Mouse (Mus musculus): ENCODE measurements around the gene Zdhhc14. TPM values are rescaled to one million over a fixed set of nuclear protein-coding genes. Genes with fewer than 3 reads are reported as not detected.

Gene Zdhhc14
- polyA plus RNA-seq, 1 experiment, result 6.7 TPM

DNA sequence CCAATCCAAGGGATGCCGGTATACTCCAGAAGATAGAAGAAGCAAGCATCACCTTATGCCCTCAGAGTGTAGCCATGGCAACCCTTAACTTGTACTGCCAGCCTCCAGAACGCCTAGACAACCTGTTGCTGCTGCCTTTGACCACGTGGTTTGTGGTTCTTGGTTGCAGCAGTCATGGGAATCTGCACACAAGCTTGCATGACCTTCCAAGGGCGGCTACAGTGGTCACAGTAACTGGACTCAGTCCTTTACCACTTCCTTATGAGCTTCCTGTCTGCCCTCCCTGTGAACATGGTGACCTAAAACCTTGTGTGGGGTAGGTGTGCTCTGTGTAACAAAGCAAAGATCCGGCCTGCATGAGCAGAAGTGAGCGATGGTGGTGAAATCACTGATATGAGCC, 109.6 kb downstream of the Zdhhc14 start:
- no peak for TF ChIP-seq GATA1 (IDR thresholded peaks at IDR 0.05; ENCODE audit: low read length)

DNA sequence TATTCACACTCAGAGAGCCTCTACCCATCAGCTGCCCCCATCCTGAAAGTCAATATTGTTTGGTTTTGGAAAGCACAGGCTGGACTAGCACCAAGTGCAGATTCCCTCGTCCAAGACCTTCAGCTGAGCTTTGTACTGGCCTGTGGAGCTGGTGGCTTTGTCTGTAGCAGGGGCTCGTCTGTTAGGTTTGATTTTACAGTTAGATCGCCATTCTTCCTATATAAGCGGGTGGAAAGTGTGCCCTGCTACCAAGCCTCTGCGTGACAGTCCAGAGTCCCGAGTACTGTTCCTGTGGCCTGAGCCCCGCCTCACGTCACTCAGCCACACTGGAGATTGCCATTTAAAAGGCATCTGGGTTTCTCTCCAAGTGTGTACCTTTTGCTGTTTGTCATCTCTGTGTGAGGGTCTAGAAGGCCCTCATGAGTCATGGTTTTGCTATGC, 113.8 kb downstream of the Zdhhc14 start:
- no peak for TF ChIP-seq GATA1 (IDR thresholded peaks at IDR 0.05; ENCODE audit: low read length)

DNA sequence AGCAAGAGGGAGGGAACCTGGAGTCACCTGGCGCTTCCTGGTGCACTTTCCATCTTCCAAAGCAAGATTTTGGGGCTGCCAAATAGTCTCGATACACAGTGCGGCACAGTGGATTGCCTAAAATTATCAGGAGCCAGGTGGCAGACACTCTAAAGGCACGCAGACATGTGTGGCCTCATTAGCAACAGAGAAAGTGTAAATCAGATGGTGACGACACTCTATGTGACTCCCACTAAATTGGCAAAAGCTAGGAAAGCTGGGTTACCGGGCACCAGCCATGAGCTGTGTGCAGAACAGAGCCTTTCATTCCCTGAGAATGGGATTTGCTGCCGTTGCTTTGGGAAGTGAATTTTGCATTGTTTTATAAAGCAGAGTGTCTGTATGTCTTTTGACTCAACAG, 115.0 kb downstream of the Zdhhc14 start:
- TF ChIP-seq GATA1 (IDR thresholded peaks at IDR 0.05; ENCODE audit: low read length), result no peak

DNA sequence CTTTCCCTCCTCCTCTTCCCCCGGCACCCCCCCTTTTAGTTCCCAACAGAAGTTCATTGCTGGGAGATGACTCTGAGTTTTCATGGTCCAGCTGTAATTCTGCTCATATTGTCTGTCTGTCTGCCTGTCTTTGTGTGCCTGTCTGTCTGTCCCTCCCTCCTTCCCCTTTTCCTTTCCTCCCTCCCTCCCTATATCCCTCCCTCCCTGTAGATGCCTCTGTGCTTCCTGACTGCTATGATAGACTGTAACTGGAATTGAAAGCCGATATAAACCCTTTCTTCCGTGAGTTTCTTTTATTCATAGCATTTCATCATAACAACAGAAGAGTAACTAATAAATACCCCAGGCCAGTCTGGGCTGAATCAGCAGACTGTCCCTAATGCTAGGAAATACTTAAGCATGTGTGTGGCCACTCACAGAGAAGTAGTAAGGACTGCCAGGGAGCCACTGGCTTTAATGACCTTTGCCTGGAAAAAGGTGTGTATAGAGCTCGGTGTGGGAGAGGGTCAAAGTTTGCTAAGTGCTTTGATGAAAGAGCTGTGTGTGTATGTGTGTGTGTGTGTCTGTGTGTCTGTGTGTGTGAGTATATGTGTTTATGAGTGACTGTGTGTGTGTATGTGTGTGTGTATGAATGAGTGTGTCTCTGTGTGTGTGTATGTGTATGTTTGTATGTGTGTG, 117.7 kb downstream of the Zdhhc14 start:
- no peak for TF ChIP-seq GATA1 (IDR thresholded peaks at IDR 0.05; ENCODE audit: low read length)

DNA sequence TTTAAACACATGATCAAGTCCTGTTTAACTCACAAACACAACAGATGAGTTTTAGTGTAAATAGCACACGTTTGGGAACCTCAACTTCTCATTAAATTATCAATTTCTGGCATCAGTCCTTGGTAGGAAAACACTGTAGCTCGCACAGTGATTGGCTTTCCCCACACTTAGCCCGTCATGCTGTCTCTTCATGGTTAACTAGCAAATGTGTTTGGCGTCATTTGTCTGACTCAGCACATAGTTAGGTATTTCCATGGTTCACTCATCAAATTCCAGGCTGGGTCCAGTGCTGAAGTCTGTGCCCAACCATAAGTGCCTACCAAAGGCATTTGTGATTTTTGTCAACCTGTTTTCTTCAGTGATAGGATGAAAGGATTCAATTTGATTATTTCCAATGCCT, 119.9 kb downstream of the Zdhhc14 start:
- no peak for TF ChIP-seq GATA1 (IDR thresholded peaks at IDR 0.05; ENCODE audit: low read length)

DNA sequence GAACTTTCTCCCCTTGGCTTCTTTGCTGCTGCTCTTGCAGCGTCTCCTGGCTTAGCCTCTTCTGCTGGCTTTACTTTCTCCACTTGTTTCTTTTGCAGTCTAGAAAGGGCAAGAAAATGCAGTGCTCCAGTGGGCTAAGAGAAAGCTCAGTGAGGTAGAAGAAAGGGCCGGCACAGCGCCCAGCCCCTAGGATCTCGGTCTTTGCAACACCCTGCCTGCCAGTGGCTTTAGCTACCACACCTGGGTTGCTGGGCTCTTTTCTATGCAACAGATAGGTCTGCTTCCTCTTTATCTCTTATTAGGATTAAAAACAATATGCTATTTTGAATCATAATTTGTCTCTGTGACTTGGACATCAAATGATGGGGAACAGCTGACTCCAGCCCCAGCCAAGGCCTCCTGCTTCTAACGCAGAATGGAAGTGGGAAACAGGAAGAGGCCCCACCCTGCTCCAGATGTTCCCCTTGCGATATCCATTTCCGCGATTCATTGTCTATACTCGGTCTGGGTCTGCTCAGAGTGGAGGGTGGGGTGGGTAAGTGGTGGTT, 122.5 kb downstream of the Zdhhc14 start:
- no peak for TF ChIP-seq GATA1 (IDR thresholded peaks at IDR 0.05; ENCODE audit: low read length)

DNA sequence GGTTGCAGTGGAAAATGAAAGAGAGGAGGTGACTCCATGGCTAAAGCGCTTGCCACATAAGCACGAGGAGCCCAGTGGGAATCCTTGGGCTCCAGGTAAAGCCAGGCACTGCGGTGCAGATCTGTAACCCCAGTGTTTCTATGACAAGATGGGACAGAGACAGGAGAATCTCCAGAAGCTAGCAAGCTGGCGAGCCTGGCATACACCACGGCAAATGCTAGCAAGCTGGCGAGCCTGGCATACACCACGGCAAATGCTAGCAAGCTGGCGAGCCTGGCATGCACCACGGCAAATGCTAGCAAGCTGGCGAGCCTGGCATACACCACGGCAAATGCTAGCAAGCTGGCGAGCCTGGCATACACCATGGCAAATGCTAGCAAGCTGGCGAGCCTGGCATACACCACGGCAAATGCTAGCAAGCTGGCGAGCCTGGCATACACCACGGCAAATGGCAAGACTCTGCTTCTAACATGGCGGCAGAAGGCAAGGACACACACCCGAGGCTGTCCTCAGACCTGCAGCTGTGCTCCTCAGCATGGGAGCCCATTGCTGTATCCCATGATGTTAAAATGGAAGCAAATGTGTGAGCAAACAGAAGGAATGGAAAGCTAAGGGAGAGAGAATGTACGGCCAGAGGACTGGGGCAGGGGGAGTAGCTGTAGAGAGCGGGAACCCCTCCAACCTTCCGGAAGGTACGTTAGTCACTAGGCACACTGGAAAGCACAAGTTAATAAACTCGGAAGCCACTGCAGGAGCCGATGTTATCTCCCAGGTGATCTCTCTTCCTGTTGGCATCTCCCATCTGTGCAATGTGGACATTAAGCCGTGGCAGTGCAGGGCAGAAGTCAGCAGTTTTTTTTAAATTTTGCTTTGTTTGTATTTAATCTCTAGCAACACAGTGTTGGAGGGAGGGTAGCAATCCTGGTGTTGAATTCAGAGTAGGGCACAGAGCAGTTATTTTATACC, 129.6 kb downstream of the Zdhhc14 start:
- no peak for TF ChIP-seq GATA1 (IDR thresholded peaks at IDR 0.05; ENCODE audit: low read length)

DNA sequence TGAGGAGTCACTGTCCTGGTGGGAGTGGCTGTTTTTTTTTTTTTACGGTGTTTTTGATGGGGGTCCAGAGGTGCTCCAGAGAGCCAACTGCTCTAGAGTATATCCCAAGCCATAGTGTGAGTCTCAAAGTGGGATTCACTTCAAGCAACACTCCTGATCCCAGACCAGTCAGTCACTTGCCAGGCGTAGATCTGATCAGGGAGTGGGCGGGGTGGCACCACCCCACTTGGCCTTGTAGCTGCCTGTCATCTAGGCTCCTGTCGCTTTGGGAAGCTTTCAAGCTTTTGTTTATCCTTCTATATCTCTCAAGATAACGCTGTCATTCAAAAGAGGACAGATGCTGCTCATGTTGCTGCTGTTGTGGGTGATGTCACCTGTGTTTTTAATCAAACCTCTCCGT, 130.4 kb downstream of the Zdhhc14 start:
- no peak for TF ChIP-seq GATA1 (IDR thresholded peaks at IDR 0.05; ENCODE audit: low read length)

DNA sequence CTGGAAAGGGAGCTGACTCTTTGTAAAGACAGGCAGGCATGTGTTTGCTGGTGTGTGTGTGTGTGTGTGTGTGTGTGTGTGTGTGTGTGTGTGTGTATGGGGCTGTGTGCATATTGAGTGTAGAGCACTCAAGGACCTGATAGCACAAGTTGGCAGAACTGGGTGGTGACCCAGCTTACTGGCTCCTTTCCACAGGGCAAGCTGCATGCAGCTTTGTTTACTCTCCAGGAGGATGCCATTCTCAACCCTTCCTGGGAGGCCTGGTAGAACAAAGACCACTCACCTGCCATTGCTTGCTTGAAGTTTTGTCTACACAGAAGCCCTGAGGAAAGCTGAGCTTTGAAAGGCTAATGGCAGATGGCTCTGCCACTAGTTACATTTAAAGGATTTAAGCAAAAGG, 130.8 kb downstream of the Zdhhc14 start:
- TF ChIP-seq GATA1 (IDR thresholded peaks at IDR 0.05; ENCODE audit: low read length), result no peak

DNA sequence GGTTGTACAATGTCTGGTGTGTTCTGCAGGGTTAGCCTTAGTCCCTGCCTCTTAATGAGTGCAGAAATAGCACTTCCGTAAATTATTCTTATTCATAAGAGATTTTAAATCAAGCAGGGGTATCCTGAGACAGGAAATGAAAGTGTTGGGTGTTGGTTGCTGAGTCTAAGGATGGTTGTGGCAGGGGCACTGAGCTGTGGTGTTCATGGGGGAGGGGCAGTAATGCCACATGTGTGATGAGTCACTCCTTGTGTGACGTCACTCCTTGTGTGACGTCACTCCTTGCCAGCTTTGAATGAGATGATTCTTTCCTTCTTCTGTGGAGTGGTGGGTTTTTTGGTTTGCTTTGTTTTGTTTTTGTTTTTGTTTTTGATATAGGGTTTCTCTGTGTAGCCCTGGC, 134.0 kb downstream of the Zdhhc14 start:
- no peak for TF ChIP-seq GATA1 (IDR thresholded peaks at IDR 0.05; ENCODE audit: low read length)

DNA sequence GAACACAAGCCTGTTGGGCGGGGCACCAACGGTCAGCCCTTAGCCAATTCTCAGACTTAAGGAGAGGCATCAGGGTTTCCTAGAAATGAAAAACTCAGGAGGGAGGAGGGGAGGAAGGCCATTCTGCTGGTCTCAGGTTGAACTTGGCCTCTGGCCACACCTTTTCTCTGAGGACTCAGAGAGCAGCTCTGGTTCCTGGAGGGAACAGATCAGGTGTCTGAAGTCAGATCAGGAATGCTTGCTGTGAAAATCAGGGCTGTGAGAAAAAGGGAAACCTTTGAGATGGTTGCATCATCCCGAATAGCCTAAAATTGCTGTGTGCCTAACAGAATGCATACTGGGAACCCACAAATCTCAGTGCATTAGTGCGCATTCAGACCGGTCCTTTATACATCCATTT, 135.3 kb downstream of the Zdhhc14 start:
- TF ChIP-seq GATA1 (IDR thresholded peaks at IDR 0.05; ENCODE audit: low read length), result no peak

DNA sequence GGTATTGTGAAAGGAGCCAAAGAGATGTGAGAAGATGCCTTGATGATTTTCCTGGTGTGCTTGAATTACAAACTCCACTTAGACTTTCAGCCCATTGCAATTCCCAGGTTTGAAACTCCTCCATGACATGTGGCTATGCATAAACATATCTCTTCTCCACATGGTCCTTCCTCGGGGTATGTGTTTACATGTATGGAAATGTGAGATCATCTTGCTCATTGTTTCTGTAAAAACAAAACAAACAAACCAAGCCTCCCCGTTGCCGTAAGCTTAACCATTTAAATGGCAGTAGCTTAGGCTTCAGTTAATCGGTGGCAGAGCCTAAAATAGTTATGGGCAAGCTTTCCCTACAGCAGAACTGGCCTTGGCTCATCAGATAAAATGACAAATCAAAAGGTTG, 137.3 kb downstream of the Zdhhc14 start:
- no peak for TF ChIP-seq GATA1 (IDR thresholded peaks at IDR 0.05; ENCODE audit: low read length)

DNA sequence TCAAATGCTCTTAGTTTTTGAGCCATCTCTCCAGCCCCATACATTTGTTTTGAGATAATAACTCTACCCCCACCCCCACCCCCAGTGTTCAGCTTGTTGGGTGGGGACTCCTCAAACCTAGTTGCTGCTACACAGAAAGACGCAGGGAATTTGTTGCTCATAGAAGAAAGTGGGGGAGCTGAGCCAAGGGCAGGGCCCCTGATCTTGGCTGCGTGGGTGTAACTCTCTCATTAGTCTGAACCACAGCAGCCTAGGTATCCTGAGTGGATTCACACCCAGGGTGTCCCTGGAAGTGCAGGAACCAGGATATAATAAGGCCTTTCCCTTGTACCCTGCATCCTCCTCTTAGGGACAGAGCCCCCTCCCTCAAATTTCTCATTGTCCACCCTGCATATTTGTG, 142.9 kb downstream of the Zdhhc14 start:
- TF ChIP-seq GATA1 (IDR thresholded peaks at IDR 0.05; ENCODE audit: low read length), result no peak

DNA sequence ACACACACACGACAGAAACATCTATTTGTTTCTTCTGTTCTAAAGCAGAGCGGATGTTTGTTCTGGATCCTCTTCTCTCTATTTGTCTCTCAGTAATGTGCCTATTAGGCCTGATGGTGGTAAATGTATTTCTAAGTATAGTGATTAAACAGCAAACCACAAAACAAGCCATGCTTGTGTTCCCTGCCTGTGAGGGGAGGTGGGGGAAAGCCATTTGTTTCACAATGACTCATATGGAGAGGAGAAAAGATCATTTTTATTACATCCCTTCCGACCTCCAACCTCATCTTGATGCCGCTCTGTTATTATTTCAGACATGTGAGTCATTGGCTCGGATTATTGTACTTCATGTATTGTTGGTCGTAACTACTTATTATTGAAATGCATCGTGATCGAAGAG, 149.1 kb downstream of the Zdhhc14 start:
- TF ChIP-seq GATA1 (IDR thresholded peaks at IDR 0.05; ENCODE audit: low read length), result no peak

DNA sequence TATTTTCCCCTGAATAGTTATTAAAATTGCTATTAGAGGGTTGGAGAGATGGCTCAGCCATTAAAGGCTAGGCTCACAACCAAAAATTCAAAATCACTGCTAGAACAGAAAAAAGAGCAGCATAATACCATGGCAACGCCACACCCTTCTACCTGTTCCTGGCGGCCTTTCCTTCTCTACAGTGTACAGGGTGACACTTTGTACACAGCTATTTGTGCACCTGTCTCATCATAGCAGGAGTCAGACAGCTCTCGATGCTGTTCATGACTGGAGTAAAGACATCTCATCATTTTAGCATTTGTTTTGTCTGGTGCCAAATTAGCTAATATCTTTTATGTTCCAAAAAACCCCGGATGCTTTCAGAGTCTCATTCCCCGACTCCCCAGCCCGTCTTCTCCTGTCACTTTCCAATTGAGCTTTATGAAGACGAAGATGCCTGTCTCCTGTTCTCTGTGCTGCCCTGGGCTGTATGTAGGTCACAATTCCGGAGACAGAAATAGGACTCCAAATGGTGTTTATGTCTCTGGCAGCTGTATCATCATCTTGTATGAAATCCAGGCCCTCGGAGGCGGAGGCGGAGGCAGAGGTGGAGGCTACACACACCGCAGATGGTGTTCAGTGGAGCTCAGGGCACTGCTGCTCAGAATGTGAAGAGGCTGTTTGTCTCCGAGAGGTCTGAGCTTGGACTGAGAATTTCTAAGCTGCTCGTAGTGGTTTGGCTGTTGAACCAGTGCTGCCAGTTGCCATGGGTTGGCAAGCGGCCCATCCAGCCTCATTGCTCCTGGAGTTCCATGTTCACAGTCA, 150.8 kb downstream of the Zdhhc14 start:
- no peak for TF ChIP-seq GATA1 (IDR thresholded peaks at IDR 0.05; ENCODE audit: low read length)

DNA sequence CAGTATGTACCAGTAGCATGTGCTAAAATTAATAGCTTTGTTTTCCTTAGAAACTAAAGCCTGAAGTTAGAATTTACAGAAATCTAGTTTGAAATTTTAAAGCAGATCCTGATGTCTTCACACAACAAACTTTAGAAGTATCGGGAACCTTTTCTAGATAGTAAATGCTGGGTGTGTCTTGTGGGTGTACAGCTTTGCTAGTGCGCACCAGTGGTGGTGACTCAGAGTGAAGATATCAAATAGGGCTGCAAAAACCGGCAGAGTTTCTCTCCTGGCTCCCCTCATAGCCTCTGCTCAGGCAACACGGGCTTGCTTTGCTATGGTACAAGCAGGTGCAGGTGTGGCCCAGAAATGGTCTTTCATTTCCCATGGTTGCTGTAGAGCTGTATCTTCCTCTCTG, 157.8 kb downstream of the Zdhhc14 start:
- TF ChIP-seq GATA1 (IDR thresholded peaks at IDR 0.05; ENCODE audit: low read length), result no peak
